Mouse (Mus musculus) left cerebral cortex, adult 2 months (tissue): ENCODE results near the gene B230219D22Rik. TPM values are rescaled to one million over a fixed set of nuclear protein-coding genes. Genes with fewer than 3 reads are reported as not detected.

Experiments
- DNase-seq, 2 experiments: peaks; one replicate each; pipeline ENCODE4 v3.0.0; 2021 to 2022; ENCODE audit warnings: low spot score in 2 of 2, mixed read lengths in 1 of 2; ENCODE audit errors: extremely low spot score in 1 of 2
- H3K27ac ChIP-seq: fragments of 200-600 bp; 2 replicates; pipeline ENCODE4 v1.8.1; 2022
- H3K4me3 ChIP-seq: fragments of 200-600 bp; 2 replicates; pipeline ENCODE4 v1.8.1; 2022
- CTCF ChIP-seq: fragments of 200-600 bp; IDR thresholded peaks from 2 replicates; pipeline ENCODE4 v1.8.1; 2022; ENCODE audit warnings: antibody characterized with exemption, mild to moderate bottlenecking, moderate library complexity
- intact Hi-C: fragments of 180-260 bp; cut with DNase I; formaldehyde crosslinking; loops from one replicate; pipeline ENCODE4 v1.15.1; 2025
- total RNA-seq, 2 experiments: library from RNA; stranded (reverse); gene quantifications; 2 replicates each; pipeline ENCODE4 v1.2.3; 2021

B230219D22Rik gene
- total RNA-seq, 2 experiments from 2014 or later: 74.6 to 77.8 TPM

DNA sequence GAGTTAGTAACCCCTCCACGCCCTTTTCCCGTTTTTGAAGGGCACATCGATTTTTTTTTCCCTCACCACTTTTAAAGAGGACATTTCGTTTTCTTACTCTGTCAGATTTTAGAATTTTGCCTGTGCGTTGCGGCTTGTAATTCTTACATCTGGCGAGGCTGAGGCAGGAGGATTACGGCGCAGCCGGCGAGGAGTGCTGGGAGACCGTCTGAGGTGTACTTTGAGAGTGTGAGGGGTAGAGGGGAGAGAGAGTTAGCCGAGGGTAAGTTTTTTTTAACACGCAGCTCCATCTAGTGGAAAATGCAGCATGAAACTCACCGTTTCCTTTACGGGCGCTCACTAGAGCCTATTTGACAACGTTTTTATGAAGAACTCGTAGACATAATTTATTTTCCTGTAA, 34.9 kb downstream of the B230219D22Rik start:
- Histone ChIP-seq H3K27ac (peak overlapping the region; percentile 92), H3K4me3 (peak overlapping the region; percentile 72)
- intact Hi-C loops: loop anchor here (1.0 to 5.0 kb wide), 4 partner anchors 35 to 127 kb away; partner anchors contain the start of genes B230219D22Rik and Caml
- TF ChIP-seq CTCF: peak; percentile 71
- peak; percentile 43 to 54 for DNase-seq

DNA sequence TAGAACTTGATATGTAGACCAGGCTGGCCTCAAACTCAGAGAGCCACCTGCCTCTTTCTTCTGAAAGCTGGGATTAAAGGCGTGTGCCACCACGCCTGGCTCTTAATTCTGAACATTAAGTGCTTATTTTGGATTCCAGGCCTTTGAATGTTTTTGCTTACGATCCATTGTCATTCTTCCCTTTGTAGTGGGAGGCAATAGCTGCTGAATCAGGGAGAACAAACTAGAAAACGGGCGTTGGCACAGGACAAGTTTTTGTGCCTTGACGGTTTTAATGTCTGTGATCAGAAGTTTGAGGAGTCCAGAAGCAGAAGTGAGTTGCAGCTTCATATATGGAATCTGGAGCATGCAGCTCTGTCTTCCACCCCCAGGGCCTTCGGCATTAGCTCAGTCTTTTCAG, 37.8 kb downstream of the B230219D22Rik start:
- no peak for DNase-seq
- no peak for TF ChIP-seq CTCF
- intact Hi-C loops: no loop called here
- Histone ChIP-seq H3K4me3 (no peak overlapping the region), H3K27ac (no peak overlapping the region)

DNA sequence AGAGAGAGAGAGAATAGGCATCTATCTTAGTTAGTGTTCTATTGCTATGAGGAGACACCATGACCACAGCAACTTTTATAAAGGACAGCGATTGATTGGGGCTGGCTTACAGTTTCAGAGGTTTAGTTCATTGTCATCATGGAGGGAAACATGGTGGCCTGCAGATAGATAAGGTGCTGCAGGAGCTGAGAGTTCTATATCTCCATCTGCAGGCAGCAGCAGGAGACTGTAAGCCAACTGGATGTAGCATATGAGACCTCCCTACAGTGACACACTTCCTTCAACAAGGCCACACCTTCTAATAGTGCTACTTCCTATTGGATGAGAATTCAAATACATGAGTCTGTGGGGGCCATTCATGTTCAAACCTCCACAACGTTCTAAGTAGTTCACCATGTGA, 39.2 kb downstream of the B230219D22Rik start:
- TF ChIP-seq CTCF: no peak
- H3K4me3 ChIP-seq: no peak overlapping the region
- intact Hi-C loops: no loop called here
- no peak overlapping the region for H3K27ac ChIP-seq
- no peak for DNase-seq

DNA sequence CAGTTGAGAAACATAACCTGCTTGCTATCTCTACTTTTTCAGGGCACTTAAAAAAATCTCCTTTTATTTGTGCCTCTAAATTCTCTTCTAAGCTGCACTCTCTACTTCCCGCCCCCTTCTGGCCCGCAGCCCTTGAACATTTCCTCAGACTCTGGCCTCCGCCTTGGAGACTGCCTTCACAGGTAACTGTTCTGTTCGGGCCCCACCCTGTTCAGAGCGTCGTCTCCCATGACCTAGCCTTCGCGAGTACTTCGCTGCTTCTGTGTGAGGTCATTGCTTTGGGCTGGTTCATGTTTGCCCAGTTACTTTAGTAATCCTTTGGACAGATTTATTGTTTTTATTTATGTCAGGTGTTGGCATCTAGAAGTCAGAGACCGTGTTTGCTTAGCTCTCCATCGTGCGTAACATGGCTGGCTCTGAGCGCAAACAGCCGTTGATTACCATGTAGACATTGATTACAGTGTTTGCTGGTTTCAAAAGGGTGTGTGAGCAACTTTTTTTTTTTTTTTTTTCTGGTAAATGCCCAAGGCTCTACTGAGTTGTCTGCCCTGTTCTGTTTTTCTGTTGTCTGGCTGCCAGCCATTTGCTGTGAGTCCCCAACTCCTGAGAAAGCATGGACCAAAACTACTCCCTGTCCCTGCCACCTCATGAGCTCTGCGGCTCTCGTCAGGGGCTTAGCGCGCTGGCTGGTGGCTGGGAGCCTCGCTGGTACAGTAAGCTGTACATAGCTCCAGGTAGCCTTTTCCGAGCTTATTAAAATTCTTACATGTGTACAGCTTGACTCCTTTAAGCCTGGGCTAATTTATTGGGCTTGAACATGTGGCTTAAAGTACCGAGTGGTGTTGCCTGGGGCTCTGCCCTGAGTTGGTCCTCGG, 40.9 kb downstream of the B230219D22Rik start:
- no peak for TF ChIP-seq CTCF
- Histone ChIP-seq H3K27ac (no peak overlapping the region), H3K4me3 (no peak overlapping the region)
- DNase-seq: no peak
- intact Hi-C loops: no loop called here

DNA sequence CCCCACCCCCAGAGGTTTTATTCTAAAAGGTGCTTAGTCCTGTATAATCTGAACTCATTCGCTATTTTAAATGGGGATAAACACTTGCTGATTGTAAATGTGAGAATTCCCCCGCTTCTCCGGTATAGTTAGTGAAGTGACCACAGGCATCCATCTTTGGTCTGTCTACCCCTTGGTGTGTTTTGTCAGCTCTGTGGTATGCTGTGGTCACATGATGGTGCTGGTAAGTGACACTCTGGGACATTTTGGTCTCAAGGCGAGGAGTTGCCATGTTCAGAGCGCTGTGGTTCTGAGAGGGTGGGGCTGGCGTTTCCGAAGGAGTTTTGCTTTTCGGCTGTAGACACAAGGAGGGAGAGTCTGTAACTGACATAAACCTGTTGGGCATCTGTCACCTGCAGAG, 45.0 kb downstream of the B230219D22Rik start:
- no peak overlapping the region for H3K4me3 ChIP-seq
- TF ChIP-seq CTCF: no peak
- intact Hi-C loops: no loop called here

DNA sequence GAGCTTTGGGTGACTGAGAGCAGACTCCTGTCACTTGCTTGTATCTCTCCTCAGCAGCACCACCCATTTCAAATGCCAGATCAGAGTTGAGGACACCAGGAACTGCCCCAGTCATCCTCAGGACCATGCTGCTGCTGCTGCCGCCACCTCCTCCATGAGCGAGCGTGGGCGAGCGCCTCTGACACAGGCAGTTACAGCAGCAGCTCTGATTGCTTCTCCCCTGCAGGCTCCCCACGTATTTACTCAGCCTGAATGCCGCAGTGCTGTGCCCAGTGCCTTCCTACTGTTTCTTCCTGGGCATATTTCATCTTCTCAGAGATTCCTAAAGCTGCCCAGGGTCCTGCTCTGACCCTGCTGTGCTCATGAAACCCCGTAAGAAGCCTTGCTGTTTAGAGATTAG, 49.4 kb downstream of the B230219D22Rik start:
- intact Hi-C loops: no loop called here
- Histone ChIP-seq H3K27ac (0 out of 2 replicates have a peak overlapping the region, but pooled peaks have one; percentile 40), H3K4me3 (no peak overlapping the region)
- TF ChIP-seq CTCF: no peak
- no peak for DNase-seq

More for the DNA sequence above, 45.0 kb downstream of the B230219D22Rik start:
- H3K27ac ChIP-seq: no peak overlapping the region
- no peak for DNase-seq

Other genes with a start within 250 kb of the B230219D22Rik start
- 10 to 100 TPM; 61.2 to 66.2 TPM for gene Grk6, start 248.1 kb upstream of the B230219D22Rik start, total RNA-seq
- gene Prr7, start 228.9 kb upstream of the B230219D22Rik start, total RNA-seq: 10 to 100 TPM; 77.6 to 80.2 TPM
- 100 to 1,000 TPM; 303 to 325 TPM for gene Dbn1, start 205.0 kb upstream of the B230219D22Rik start, total RNA-seq
- gene Pdlim7, start 179.4 kb upstream of the B230219D22Rik start, total RNA-seq: 100 to 1,000 TPM in 1 of 2 experiments, 10 to 100 TPM in 1; 94.9 to 114 TPM
- gene Dok3, start 163.8 kb upstream of the B230219D22Rik start, total RNA-seq: 10 to 100 TPM; 10.1 to 18.2 TPM
- gene Ddx41, start 156.5 kb upstream of the B230219D22Rik start, total RNA-seq: 10 to 100 TPM; 63.7 to 65.7 TPM
- gene Fam193b, start 122.0 kb upstream of the B230219D22Rik start, total RNA-seq: 10 to 100 TPM; 90.5 to 98.1 TPM
- 100 to 1,000 TPM; 128 to 141 TPM for gene Tmed9, start 119.4 kb upstream of the B230219D22Rik start, total RNA-seq
- gene B4galt7, start 93.2 kb upstream of the B230219D22Rik start, total RNA-seq: 10 to 100 TPM; 24.7 to 25.8 TPM
- gene Caml, start 70.1 kb upstream of the B230219D22Rik start, total RNA-seq: 10 to 100 TPM; 42.6 to 45.3 TPM
- 10 to 100 TPM; 48.5 to 50.3 TPM for gene Ddx46, start 58.1 kb upstream of the B230219D22Rik start, total RNA-seq
- gene Txndc15, start 21.5 kb downstream of the B230219D22Rik start, total RNA-seq: 10 to 100 TPM; 74.9 to 76.6 TPM
- 10 to 100 TPM; 20.9 to 24.0 TPM for gene Pcbd2, start 34.2 kb downstream of the B230219D22Rik start, total RNA-seq
- under 1 TPM; 0.25 to 0.44 TPM for gene Catsper3, start 91.4 kb downstream of the B230219D22Rik start, total RNA-seq
- not detected for gene Pitx1, start 143.1 kb downstream of the B230219D22Rik start, total RNA-seq